Mouse (Mus musculus) heart, postnatal 36 days (tissue): ENCODE measurements around the gene Sec62. TPM values are rescaled to one million over a fixed set of nuclear protein-coding genes. Genes with fewer than 3 reads are reported as not detected.

Source experiments
- DNase-seq, 2 experiments: peaks; one replicate each; pipeline ENCODE4 v3.0.0; 2021 to 2022
- intact Hi-C: fragments of 180-260 bp; cut with DNase I; formaldehyde crosslinking; loops from one replicate; pipeline ENCODE4 v1.15.1; 2025
- total RNA-seq, 2 experiments: library from RNA; stranded (reverse); gene quantifications; 2 replicates each; pipeline ENCODE4 v1.2.3; 2021

The Sec62 gene
- total RNA-seq = 10 to 100 TPM; 41.4 to 43.2 TPM

- intact Hi-C loops = loop anchor here (2.0 to 5.0 kb wide), 3 partner anchors 174 to 304 kb away; partner anchors contain the start of genes Phc3 and Skil
- peak; percentile 95 to 98 for DNase-seq
Measured at GRCm38 (mm10) chr3:30792737-30793402, at the start of gene Sec62. Gene Sec62, plus strand, starts transcription at chr3:30792875.

DNA sequence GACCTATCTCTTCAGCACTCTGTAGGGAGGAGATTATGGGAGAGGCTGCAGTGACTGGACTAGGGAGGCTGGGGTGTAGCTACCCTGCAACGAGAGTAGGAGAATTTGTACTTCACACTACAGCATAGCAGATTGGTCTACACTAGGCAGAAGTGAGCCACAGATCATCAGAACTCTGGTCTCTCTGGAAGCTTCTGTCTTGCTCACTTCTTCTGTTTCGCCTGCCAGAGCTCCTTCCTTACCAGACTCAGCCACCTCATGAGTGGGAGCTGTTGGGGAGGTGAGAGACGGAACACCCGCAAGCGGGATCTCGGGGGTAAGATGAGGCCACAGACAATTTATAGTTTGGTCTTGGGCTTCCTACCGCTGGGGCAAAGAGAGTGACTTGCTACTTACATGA is 49.8 kb upstream of the Sec62 start:
- intact Hi-C loops = no loop called here

GRCm38 (mm10) chr3:30746006-30746405 is 46.7 kb upstream of the Sec62 start, which contains the start of gene Samd7:
Gene Samd7, plus strand, starts transcription at chr3:30746293.
- intact Hi-C loops = no loop called here
- DNase-seq = no peak

More for the DNA sequence above, 49.8 kb upstream of the Sec62 start:
- DNase-seq = no peak

DNA sequence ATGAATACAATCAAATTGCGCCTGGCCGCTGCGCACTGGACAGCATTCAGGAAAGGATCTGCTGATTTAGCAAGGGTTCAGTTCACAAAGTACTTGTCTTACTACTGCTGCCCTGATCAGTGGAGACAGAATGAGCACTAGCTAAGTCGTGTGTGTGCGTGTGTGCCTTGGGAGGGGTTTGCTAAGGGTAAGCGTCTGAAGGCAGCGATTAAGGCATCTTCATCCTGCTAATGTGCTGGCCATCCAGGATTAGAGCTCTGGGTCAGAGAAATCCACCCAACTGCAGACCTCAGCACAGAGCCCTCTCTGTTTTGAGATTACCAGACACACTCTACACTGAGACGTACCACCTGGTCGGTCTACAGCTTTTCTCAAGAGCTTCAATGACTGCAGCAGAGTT is 44.4 kb upstream of the Sec62 start:
- intact Hi-C loops = no loop called here
- no peak for DNase-seq

GRCm38 (mm10) chr3:30754696-30755095 is 38.0 kb upstream of the Sec62 start:
- DNase-seq = no peak
- intact Hi-C loops = no loop called here

GRCm38 (mm10) chr3:30764877-30765276 is 27.8 kb upstream of the Sec62 start:
- intact Hi-C loops = no loop called here
- DNase-seq = no peak

DNA sequence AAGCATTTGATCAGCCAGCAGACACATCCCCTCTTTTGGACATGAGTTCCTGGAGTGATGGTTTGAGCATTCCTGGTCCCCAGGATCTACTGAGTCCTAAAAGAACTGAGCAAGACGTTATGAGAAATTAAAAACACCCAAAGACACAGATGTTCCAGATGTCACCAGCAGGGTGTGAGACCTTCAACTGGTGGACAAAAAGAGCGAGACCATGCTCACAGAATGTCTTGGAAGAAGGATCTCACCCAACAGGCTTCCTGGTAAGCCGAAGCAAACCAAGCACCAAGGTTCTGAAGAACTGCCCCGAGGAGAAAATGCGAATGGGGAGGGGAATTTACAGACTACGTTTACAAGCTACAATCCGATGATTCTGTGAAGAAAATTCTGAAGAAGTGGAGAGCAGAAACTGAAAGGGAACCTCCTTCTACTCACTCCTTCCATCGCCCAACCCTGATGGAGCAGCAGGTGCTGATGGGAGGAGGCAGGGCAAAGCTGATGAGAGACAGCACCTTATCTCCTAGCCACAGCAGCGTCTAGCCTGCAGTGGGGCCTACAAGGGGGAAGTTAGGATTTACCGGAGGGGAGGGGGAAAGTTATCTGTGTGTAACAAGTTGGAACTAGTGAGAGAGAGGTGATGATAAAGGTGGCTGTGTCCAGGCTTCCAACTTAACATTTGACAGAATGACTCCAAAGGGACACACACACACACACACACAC is 27.2 kb upstream of the Sec62 start:
- no peak for DNase-seq
- intact Hi-C loops = no loop called here

DNA sequence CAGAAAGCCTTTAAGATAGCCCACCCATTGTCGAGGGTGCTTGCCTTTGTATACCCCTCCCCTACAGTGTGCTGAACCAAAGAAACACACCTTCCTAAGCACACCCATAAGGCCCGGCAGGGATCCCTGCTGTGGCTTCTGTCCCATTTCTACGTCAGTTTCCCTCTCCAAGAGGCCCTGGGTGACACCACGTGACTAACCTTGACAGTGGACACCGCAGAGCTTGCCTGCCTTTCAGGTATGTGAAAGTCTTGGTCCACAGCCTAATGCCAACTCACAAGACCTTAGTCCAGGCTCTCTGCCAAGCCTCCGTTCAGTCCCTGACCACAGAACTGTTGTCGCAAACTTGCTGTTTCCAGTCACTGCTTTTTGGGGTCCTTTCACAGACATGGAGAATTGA is 26.5 kb upstream of the Sec62 start:
- intact Hi-C loops = no loop called here
- peak in 1 of 2 experiments; percentile 9 for DNase-seq

DNA sequence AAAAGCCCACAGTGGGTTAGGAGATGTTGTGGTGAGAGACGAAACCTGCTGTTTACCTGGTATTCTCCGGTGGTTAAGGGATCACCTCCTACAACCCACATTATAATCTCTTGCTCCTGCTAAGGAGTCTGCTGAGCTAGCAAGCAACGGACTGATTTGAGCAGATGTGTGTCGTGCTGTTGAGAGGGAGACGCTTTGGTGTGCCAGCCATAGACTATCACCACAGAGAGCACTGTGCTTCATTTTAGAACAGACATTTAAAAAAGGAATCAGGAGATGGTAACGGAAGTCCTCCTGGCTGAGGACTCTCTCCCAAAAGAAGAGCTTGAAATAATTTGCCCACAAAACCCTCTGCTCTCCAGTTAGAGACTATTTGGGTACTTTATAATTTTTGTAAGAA is 25.4 kb upstream of the Sec62 start:
- DNase-seq = no peak
- intact Hi-C loops = no loop called here

GRCm38 (mm10) chr3:30769755-30770515 is 22.7 kb upstream of the Sec62 start:
- intact Hi-C loops = no loop called here
- DNase-seq = no peak

- intact Hi-C loops = no loop called here
- DNase-seq = no peak
Measured at GRCm38 (mm10) chr3:30771560-30771959, 21.1 kb upstream of the Sec62 start.

- intact Hi-C loops = no loop called here
- DNase-seq = no peak
Measured at GRCm38 (mm10) chr3:30772631-30773030, 20.0 kb upstream of the Sec62 start.

DNA sequence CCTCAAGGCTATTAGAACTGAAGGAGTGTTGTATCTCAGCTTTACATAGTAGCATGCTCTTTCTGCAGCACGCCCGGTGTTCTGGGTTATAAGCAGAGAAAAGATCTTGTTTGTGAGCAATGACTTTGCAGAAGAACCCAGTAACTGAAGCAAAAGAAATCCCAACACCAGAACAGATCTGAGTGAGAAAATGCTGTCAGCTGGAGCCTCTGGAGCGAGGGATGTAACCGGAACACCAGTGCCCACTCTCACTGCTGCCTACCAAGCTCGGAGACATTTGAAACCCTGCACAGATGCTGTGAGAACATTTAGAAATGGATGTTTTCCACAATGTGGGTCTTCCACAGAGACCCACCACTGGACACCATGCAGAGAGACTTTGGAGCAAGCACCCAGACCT is 18.0 kb upstream of the Sec62 start:
- intact Hi-C loops = no loop called here
- no peak for DNase-seq

DNA sequence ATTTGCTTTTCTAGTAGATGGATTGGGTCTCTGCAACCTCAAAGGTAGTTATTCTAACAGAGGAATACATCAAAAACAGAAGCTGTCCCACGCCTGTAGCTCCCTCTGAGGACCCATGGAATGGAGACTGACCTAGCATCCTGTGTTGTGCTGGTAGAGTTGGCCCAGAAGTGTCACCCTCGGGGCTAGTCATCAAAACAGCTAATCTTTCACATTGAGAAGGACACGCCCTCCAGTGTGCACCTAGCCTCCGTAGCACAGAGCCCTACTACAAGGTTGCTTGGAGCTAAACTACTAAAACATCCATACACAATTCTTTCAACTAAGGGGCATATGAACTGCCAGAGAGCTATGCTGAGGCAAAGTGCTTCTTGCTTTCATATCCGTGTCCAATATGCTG is 14.7 kb upstream of the Sec62 start:
- DNase-seq = no peak
- intact Hi-C loops = no loop called here

DNA sequence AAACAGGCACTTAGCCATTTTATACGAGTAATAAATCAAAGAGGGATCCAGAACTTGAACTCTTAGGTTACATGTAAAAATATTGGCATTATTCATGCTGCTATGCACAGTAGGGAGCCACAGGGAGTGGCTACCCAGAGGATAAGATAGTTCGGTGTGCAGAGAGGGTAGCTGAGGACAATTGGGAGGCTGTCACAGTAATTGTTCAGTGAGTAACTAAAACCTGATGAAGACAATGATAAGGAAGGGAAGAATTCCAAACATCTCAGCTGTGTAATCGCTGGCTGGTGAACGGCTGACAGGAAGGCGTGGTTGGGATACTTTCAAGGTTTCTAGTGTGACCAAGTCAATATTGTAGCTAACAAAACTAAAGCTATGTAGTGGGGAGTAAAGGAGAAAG is 4.1 kb upstream of the Sec62 start:
- DNase-seq = no peak
- intact Hi-C loops = loop anchor here (5.0 kb wide), 1 partner anchor 91 kb away; the partner anchor contains the start of gene Lrrc31

DNA sequence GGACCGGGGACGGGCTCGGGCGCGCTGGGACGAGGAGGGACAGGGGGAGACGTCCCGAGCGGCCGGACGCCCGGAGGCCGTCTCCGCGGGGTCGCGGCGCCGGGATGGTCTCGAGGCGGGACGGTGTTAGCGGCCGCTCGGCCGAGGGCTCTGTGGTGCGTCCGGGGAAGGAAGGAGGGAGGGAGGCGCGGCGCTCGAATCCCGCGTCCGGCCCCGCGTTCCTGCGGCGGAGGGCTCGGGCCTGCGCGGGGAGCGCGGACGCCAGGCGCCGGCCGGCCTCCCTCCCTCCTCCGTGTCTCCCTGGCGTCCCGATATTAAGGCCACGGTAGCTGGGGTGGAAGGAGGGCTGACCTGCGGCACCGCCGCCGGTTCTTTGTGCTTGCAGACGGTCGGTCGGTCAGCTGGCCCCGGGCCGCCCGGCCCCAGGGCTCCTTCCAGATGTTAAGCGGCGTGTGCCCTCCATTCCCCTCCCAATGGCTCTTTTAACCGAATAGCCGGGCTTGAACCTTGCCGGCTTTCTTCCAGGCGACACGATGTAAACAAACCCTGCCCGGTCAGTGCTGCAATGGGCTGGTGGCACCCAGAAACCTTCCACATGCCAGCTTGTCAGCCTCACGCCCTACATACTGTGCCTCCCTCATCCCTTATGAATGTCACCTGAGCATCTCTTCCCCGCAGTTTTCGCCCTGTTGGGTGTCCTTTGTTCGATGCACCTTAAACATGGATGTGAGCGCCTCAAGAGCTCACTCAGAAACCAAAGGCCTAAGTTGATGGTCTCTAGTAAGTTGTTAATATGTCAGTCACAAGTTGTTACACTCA is 937 bp downstream of the Sec62 start:
- intact Hi-C loops = loop anchor here (2.0 to 5.0 kb wide), 3 partner anchors 174 to 304 kb away; partner anchors contain the start of genes Phc3 and Skil
- DNase-seq = peak in 1 of 2 experiments; percentile 41

GRCm38 (mm10) chr3:30802171-30802570 is 9.5 kb downstream of the Sec62 start:
- DNase-seq = no peak
- intact Hi-C loops = no loop called here

DNA sequence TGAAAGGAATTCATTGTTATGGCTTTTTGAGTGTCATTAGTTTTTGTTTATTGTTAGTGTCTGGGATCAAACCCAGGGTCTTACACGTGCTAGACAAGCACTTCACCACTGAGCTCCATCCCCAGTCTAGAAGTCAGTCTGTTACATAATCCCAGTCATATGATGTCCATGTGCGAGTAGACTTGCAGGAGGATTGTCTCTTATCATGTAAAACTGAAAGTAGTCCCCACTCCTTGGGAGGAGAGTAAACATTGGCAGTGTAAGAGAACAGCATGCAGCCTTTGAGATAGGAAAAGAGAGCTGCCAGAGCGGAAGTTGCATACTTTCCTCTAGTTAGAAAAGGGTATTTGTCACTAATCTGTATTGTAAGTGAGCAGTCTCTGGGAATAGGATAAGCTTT is 20.2 kb downstream of the Sec62 start:
- intact Hi-C loops = no loop called here
- DNase-seq = peak; percentile 2 to 13

GRCm38 (mm10) chr3:30818630-30819125 is 26.0 kb downstream of the Sec62 start:
- no peak for DNase-seq
- intact Hi-C loops = no loop called here

- intact Hi-C loops = no loop called here
- no peak for DNase-seq
Measured at GRCm38 (mm10) chr3:30822163-30822562, 29.5 kb downstream of the Sec62 start.
